Mouse (Mus musculus): ENCODE measurements around the gene Ush1g. TPM values are rescaled to one million over a fixed set of nuclear protein-coding genes. Genes with fewer than 3 reads are reported as not detected.

The Ush1g gene
- polyA plus RNA-seq, 1 experiment from 2014 or later, result not detected

- WGBS, result 76% methylated on average over 7 of the region's 7 CpGs
These were observed 4.9 kb upstream of the Ush1g start for GRCm38 (mm10) chr11:115326730-115327129.

GRCm38 (mm10) chr11:115323354-115323753 lies 1.5 kb upstream of the Ush1g start:
- Histone ChIP-seq H3K4me2 (peak overlapping the region; percentile 19; the same call in 1 of the 2 replicates), H3K9me3 (no peaks in the 10 kb centered on the region), H3K27ac (no peak overlapping the region), H3K4me3 (replicated peaks) (no peak overlapping the region), H3K36me3 (replicated peaks) (no peaks in the 10 kb centered on the region), H3K27me3 (peaks cover 91% of the 10 kb centered on the region), H3K9ac (no peak overlapping the region), H3K4me1 (peaks cover 28% of the 10 kb centered on the region)
- WGBS, result 23% methylated on average over 32 of the region's 32 CpGs
- ATAC-seq (ENCODE audit: low FRiP score), result no peak

More at GRCm38 (mm10) chr11:115326730-115327129, 4.9 kb upstream of the Ush1g start:
- H3K27ac ChIP-seq, result no peak overlapping the region
- peaks cover 67% of the 10 kb centered on the region for H3K27me3 ChIP-seq
- no peak overlapping the region for H3K9ac ChIP-seq
- no peaks in the 10 kb centered on the region for H3K9me3 ChIP-seq
- H3K4me3 ChIP-seq (replicated peaks), result no peak overlapping the region
- no peaks in the 10 kb centered on the region for H3K36me3 ChIP-seq (replicated peaks)
- no peak for ATAC-seq (ENCODE audit: low FRiP score)
- peaks cover 10% of the 10 kb centered on the region; the same call in 1 of the 2 replicates for H3K4me1 ChIP-seq
- no peak overlapping the region for H3K4me2 ChIP-seq

GRCm38 (mm10) chr11:115319704-115320383 lies 2.0 kb downstream of the Ush1g start:
- WGBS, result 3% methylated on average over 18 of the region's 18 CpGs

GRCm38 (mm10) chr11:115318245-115319027 lies 3.4 kb downstream of the Ush1g start:
- ATAC-seq (ENCODE audit: low FRiP score), result no peak
- no peaks in the 10 kb centered on the region for H3K9me3 ChIP-seq
- 3% methylated on average over 63 of the region's 63 CpGs for WGBS
- peaks cover 100% of the 10 kb centered on the region for H3K27me3 ChIP-seq
- H3K36me3 ChIP-seq (replicated peaks), result no peaks in the 10 kb centered on the region
- H3K4me1 ChIP-seq, result peaks cover 32% of the 10 kb centered on the region
- H3K27ac ChIP-seq, result no peak overlapping the region
- H3K4me2 ChIP-seq, result no peak overlapping the region
- peak overlapping the region; percentile 6; the same call in 1 of the 2 replicates for H3K4me3 ChIP-seq (replicated peaks)
- H3K9ac ChIP-seq, result no peak overlapping the region

More at GRCm38 (mm10) chr11:115319704-115320383, 2.0 kb downstream of the Ush1g start:
- Histone ChIP-seq H3K27me3 (peaks cover 100% of the 10 kb centered on the region), H3K9me3 (no peaks in the 10 kb centered on the region), H3K9ac (no peak overlapping the region), H3K4me3 (replicated peaks) (no peak overlapping the region), H3K27ac (no peak overlapping the region), H3K4me2 (no peak overlapping the region), H3K36me3 (replicated peaks) (no peaks in the 10 kb centered on the region), H3K4me1 (peaks cover 32% of the 10 kb centered on the region)
- ATAC-seq (ENCODE audit: low FRiP score), result no peak

GRCm38 (mm10) chr11:115317204-115317603 lies 4.6 kb downstream of the Ush1g start:
- no peak for ATAC-seq (ENCODE audit: low FRiP score)
- WGBS, result 61% methylated on average over 7 of the region's 7 CpGs
- Histone ChIP-seq H3K4me2 (no peak overlapping the region), H3K27me3 (peaks cover 100% of the 10 kb centered on the region), H3K4me1 (peaks cover 27% of the 10 kb centered on the region), H3K4me3 (replicated peaks) (no peak overlapping the region), H3K9ac (no peak overlapping the region), H3K27ac (no peak overlapping the region), H3K9me3 (no peaks in the 10 kb centered on the region), H3K36me3 (replicated peaks) (no peaks in the 10 kb centered on the region)

- H3K27me3 ChIP-seq, result peaks cover 76% of the 10 kb centered on the region
- H3K36me3 ChIP-seq (replicated peaks), result no peaks in the 10 kb centered on the region
- 49% methylated on average over 2 of the region's 2 CpGs for WGBS
- H3K4me1 ChIP-seq, result peaks cover 10% of the 10 kb centered on the region
- ATAC-seq (ENCODE audit: low FRiP score), result no peak
- no peaks in the 10 kb centered on the region for H3K9me3 ChIP-seq
- H3K27ac ChIP-seq, result no peak overlapping the region
- no peak overlapping the region for H3K9ac ChIP-seq
- H3K4me3 ChIP-seq (replicated peaks), result no peak overlapping the region
- H3K4me2 ChIP-seq, result no peak overlapping the region
These were observed 7.6 kb downstream of the Ush1g start for GRCm38 (mm10) chr11:115314249-115314648.

GRCm38 (mm10) chr11:115308781-115309180 lies 13.1 kb downstream of the Ush1g start:
- Histone ChIP-seq H3K4me2 (no peak overlapping the region), H3K4me1 (peaks cover 7% of the 10 kb centered on the region), H3K9ac (no peak overlapping the region), H3K27ac (no peak overlapping the region), H3K27me3 (peaks cover 44% of the 10 kb centered on the region), H3K4me3 (replicated peaks) (no peak overlapping the region), H3K36me3 (replicated peaks) (no peaks in the 10 kb centered on the region), H3K9me3 (no peaks in the 10 kb centered on the region)
- no peak for ATAC-seq (ENCODE audit: low FRiP score)
- 75% methylated on average over 1 of the region's 1 CpGs for WGBS

- WGBS, result 17% methylated on average over 8 of the region's 8 CpGs
- Histone ChIP-seq H3K4me2 (no peak within 1 kb of the TSS), H3K9ac (peak within 1 kb of the TSS; percentile 25; the same call in 1 of the 2 replicates), H3K4me1 (peaks cover 7% of the 10 kb centered on the region), H3K9me3 (no peaks in the 10 kb centered on the region), H3K36me3 (replicated peaks) (no peaks in the 10 kb centered on the region), H3K27me3 (peaks cover 25% of the 10 kb centered on the region), H3K27ac (no peak within 1 kb of the TSS), H3K4me3 (replicated peaks) (no peak within 1 kb of the TSS)
- no peak for ATAC-seq (ENCODE audit: low FRiP score)
These were observed 15.0 kb downstream of the Ush1g start, which contains the start of gene Otop2 for GRCm38 (mm10) chr11:115306863-115307262. Gene Otop2, plus strand, starts transcription at chr11:115307163.

- H3K27ac ChIP-seq, result no peak overlapping the region
- H3K36me3 ChIP-seq (replicated peaks), result no peaks in the 10 kb centered on the region
- 80% methylated on average over 8 of the region's 8 CpGs for WGBS
- peaks cover 30% of the 10 kb centered on the region for H3K27me3 ChIP-seq
- no peak overlapping the region for H3K9ac ChIP-seq
- no peak overlapping the region for H3K4me2 ChIP-seq
- H3K4me1 ChIP-seq, result peaks cover 7% of the 10 kb centered on the region
- H3K4me3 ChIP-seq (replicated peaks), result no peak overlapping the region
- no peaks in the 10 kb centered on the region for H3K9me3 ChIP-seq
- no peak for ATAC-seq (ENCODE audit: low FRiP score)
These were observed 18.7 kb downstream of the Ush1g start for GRCm38 (mm10) chr11:115303167-115303566.

- 92% methylated on average over 2 of the region's 2 CpGs for WGBS
- H3K9me3 ChIP-seq, result no peaks in the 10 kb centered on the region
These were observed 20.5 kb downstream of the Ush1g start for GRCm38 (mm10) chr11:115301351-115301750.

GRCm38 (mm10) chr11:115300745-115301144 lies 21.1 kb downstream of the Ush1g start:
- Histone ChIP-seq H3K36me3 (replicated peaks) (no peaks in the 10 kb centered on the region), H3K27me3 (peaks cover 34% of the 10 kb centered on the region), H3K27ac (no peak overlapping the region), H3K9ac (no peak overlapping the region), H3K4me2 (no peak overlapping the region), H3K4me3 (replicated peaks) (no peak overlapping the region), H3K4me1 (peaks cover 11% of the 10 kb centered on the region), H3K9me3 (no peaks in the 10 kb centered on the region)
- 80% methylated on average over 4 of the region's 4 CpGs for WGBS
- no peak for ATAC-seq (ENCODE audit: low FRiP score)

More at GRCm38 (mm10) chr11:115301351-115301750, 20.5 kb downstream of the Ush1g start:
- H3K4me1 ChIP-seq, result peaks cover 11% of the 10 kb centered on the region
- ATAC-seq (ENCODE audit: low FRiP score), result no peak
- H3K4me3 ChIP-seq (replicated peaks), result no peak overlapping the region
- no peak overlapping the region for H3K4me2 ChIP-seq
- no peaks in the 10 kb centered on the region for H3K36me3 ChIP-seq (replicated peaks)
- no peak overlapping the region for H3K27ac ChIP-seq
- no peak overlapping the region for H3K9ac ChIP-seq
- H3K27me3 ChIP-seq, result peaks cover 31% of the 10 kb centered on the region; the same call in 1 of the 2 replicates

- no peaks in the 10 kb centered on the region for H3K36me3 ChIP-seq (replicated peaks)
- WGBS, result 78% methylated on average over 8 of the region's 8 CpGs
- no peak overlapping the region for H3K27ac ChIP-seq
- peaks cover 11% of the 10 kb centered on the region for H3K4me1 ChIP-seq
- peaks cover 35% of the 10 kb centered on the region for H3K27me3 ChIP-seq
- ATAC-seq (ENCODE audit: low FRiP score), result no peak
- H3K9ac ChIP-seq, result no peak overlapping the region
- peak overlapping the region; percentile 88; the same call in 1 of the 2 replicates for H3K4me2 ChIP-seq
- H3K9me3 ChIP-seq, result no peaks in the 10 kb centered on the region
- H3K4me3 ChIP-seq (replicated peaks), result no peak overlapping the region
These were observed 23.7 kb downstream of the Ush1g start for GRCm38 (mm10) chr11:115298160-115298559.

Measured in forebrain, embryonic 12.5 days (tissue).